Mouse (Mus musculus) B cell, adult 2 months (primary cell): Measurements from ENCODE around the gene Coq4.
A peak's percentile ranks its signal among the peaks of the same experiment; 100 is the strongest.
"Not testable (repeated sequence)": the region's sequence is repeated elsewhere in the genome, so short reads cannot be mapped to it uniquely, and the experiment has no call there.

Experiments used
- DNase-seq, 2 experiments: peaks; one replicate each; pipeline ENCODE4 v3.0.0; 2022

Gene Coq4

GRCm38 (mm10) chr2:29787104-29787917 is at the start of gene Coq4:
Gene Coq4 (plus strand): TSS chr2:29787493.
- DNase-seq: peak; percentile 92 to 93

GRCm38 (mm10) chr2:29738799-29739198 is 48.5 kb upstream of the Coq4 start:
- DNase-seq: peak in 1 of 2 experiments; percentile 9

GRCm38 (mm10) chr2:29739368-29739767 is 47.9 kb upstream of the Coq4 start:
- DNase-seq: peak; percentile 62

DNA sequence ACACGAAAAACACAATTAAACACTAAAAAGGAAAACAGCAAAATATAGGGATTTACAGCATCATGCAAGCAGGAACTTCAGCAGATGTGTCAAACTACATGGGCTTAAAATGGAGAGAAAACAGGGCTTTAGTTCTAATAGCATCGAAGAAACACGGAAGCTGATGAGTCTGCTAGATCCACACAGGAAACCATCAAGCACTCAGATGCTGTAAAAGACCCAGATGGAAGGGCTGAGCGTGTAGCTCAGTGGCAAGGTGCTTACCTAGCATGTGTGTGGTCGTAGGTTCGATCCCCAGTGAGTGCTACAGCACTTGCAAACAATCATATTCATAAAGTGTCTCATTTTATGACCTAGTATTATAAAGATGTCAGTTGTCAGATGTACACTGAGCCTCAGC is 46.1 kb upstream of the Coq4 start:
- DNase-seq: no peak

DNA sequence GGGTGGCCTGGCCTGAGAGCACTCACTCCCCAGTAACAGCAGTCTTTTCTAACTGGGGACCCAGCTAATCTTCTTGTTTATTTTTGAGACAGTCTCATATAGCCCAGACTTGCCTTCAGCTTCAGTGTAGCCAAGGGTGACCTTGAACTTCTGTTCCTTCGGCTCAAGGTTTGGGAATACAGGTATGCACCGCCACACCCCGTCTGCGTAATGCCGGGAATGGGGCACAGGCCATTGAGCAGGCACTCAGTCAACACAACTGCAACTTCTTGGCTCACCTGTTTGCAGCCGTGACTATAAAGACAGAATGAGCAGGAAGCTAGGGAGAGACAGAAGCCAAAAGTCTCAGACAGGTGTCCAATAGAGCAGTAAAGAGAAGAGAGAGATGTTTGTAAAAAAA is 43.0 kb upstream of the Coq4 start:
- DNase-seq: no peak

DNA sequence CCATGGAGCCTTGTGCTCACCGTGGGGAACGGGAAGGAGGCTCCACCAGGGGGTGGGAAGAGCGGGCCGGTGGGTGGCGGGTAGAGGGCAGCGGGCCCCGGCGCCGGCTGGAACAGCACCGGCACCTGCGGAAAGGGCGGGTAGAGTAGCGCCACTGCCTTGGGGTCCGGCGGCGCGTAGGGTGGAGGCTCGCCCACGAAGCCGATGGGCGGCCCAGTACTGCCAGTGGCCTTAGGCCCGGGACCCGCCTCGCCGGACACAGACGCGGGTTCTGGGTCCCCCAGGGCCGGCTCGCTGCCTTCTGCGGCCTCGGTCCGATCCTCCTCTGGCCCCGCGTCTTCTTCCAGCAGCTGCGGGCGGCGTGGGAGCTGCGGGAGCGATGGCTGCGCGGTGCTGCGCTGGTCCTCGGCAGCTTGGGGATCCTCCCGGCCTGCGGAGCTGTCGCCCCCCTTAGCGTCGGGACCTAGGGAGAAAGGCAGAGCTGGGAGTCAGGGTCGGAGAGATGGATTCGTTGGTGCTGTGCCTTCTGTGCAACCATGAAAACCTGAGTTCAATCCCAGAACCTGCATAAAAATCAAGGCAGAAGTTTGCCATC is 40.0 kb upstream of the Coq4 start:
- peak in 1 of 2 experiments; percentile 14 for DNase-seq

DNA sequence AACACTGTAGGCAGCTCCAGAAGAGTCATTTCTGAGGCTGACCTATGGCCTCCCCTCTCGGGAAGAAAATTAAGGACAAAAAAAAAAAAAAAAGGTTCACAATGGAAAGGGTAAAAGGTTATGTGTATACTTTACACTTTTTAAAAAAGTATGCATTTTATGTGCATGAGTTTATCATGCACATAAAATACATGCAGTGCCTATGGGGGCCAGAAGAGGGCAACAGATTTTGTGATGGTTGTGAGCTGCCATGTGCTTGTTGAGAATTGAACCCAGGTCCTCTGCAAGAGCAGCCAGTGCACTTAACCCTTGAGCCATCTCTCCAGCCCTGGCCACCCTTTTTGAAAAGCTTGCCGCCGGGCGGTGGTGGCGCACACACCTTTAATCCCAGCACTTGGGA is 39.4 kb upstream of the Coq4 start:
- DNase-seq: peak; percentile 47 to 56

DNA sequence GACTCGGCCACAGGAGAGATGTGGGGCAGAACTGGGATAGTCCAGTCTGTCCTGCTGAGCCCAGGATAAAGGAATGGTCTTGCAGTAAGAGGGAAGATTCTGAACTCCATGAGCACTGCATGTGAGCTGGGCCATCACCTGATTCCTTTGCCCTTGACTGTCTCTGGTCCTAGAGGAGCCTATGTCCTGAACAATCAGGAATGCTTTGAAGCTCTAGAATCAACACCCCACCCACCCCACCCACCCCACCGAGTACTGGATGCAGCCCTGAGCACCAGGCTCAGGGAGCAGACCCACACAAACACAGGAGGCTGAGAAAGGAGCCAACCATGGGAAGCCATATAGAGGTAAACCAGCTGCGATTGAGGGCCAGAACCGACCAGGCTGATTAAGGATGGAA is 38.8 kb upstream of the Coq4 start:
- no peak for DNase-seq

DNA sequence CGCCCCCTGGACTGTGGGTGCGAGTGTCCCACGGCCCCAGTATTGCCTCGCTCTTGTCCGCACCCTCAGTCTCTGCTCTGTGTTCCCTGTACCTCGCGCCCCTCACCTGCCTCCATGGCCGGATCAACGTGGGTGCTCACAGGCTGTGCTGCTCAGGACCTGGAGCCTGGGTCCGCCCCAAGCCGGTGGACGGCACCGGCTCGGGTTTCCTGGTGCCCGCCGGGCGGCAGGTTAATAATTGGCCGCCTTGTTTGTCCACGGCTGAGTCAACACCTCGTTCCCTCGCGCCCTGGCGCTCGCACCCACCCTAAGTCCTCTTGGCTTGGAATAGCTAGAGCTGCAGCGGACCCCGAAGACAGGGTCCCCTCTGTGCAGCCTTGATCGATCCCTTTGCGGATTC is 35.8 kb upstream of the Coq4 start, which contains the start of gene Gm13420:
Gm13420 (minus strand) TSS at position 189 of the 400 bp plus-strand sequence.
- DNase-seq: no peak

DNA sequence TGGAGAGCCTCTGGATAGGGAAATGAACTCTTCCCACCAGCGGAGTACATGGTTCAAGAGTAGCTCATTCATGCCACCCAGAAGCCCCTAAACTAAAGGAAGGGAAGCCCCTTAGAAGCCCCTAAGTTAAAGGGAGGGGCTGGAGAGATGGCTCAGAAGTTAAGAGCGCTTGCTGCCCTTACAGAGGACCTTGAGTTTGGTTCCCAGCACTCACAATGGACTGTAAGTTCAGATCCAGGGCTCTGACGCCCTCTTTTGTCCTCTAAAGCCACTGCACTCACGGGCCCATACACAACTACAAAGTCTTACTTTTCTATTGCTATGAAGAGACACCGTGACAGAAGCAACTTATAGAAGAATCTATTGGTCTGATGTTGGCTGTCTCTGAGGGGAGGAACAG is 34.9 kb upstream of the Coq4 start:
- DNase-seq: no peak

DNA sequence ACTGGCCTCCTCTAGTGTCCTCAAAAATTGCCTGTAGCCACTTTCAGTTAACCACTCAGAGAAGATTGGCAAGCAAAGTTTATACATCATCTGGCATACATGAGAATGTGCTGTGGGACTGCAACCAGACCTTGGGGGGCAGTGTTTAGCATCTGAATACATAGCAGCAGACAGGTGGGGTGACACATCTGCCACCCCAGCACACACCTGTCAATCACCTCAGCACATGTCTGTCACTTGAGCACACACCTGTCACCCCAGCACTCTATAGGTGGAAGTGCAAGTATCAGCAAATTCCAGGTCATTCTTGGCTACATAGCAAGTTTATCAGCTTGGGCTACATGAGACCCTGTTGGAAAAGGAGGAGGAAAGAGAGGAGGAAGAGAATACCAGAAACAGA is 31.6 kb upstream of the Coq4 start:
- no peak for DNase-seq

GRCm38 (mm10) chr2:29764831-29765230 is 22.5 kb upstream of the Coq4 start:
- DNase-seq: peak; percentile 79 to 80

- DNase-seq: no peak
Observed at GRCm38 (mm10) chr2:29767976-29768709, 19.1 kb upstream of the Coq4 start.

- DNase-seq: no peak
Observed at GRCm38 (mm10) chr2:29768901-29769300, 18.4 kb upstream of the Coq4 start.

DNA sequence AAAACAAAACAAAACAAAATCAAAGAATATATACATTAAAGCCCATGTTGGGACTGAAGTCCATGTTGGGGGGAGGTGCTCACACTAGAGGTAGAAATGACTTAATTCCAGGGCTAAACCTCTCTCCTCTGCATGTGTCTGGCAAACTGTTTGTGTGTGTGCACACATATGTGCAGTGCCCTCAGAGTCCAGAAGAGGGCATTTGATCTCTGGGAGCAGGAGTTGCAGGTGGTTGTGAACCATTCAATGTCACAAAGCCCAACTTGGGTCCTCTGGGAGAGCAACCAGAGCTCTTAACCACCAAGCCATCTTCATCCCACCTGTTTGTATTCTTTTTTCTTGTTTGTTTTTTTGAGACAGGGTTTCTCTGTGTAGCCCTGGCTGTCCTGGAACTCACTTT is 17.1 kb upstream of the Coq4 start:
- DNase-seq: no peak

DNA sequence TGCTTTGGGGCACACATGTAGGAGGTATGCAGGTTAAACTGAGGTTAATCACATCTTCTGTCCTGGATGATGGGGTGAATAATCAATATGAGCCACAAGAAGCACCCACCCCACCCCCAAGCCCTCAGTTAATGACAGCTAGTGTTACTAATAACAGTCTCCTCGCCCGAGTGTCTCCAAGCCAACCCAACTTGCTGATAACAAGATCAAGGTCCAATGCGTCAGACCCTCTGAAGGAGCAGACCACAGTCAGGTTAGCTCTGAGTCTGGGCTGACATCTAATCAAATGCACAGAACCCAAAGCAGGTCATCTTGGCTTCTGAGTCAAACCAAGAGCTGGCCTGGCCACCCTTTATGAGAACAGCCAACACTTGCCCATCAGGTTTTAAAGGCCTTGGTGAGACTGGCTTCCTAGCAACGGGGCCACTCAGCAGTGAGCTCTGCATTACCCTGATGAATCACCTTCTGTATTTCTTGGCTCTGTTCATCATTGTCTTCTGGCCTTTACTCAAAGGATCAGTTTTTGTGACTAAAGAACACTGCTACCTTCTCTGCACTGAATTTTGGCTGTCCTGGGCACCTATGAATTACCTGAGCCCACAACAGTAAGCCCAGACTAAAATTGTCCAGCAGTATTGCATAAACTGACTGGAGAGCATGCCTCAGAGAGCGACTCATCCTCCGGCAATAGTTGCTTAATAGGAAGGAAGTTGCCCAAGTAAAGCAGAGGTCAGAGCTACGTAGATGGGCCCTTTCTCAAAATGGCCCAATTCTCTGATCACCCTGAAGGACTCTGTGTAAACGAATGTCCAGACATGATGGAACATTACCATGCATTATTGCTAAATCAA is 15.5 kb upstream of the Coq4 start:
- DNase-seq: no peak

DNA sequence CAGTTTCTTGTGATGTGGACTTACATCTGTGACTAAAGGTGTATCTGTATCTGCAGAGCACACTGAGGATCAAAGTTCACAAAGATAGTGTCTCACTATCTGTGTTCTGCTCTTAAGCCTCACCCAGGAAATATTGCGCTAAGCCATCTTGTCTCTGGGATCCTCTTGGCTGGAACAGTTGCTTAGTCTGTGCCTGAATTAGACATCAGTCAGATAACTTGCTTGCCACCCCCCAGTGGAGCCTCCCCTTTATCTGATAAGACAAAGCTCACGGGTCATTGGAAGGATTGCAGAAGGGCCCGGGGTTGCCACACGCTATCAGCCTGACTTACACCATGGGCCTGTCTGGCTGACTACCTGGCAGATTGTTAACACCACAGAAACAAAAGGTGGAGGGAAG is 14.0 kb upstream of the Coq4 start:
- DNase-seq: no peak

- DNase-seq: not testable (repeated sequence)
Observed at GRCm38 (mm10) chr2:29781256-29781655, 6.0 kb upstream of the Coq4 start.

DNA sequence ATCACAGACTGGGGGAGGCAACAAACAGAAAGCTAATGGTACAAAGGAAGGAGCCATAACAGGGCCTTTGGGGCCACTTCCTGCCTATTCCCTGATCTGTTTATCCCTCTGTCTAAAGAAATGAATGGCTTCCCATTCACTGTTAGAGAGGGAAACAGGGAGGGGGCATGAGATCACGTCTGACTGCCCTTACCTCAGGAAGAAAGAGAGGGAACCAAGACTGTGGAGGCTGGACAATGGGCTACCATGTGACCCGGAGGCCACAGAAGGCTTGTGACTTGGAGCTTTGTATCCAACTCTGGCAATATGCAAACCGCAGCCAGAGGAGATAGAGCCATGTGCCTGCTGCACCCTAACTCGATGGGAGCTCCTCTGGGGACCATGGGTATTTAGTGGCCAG is 3.0 kb upstream of the Coq4 start:
- DNase-seq: no peak

DNA sequence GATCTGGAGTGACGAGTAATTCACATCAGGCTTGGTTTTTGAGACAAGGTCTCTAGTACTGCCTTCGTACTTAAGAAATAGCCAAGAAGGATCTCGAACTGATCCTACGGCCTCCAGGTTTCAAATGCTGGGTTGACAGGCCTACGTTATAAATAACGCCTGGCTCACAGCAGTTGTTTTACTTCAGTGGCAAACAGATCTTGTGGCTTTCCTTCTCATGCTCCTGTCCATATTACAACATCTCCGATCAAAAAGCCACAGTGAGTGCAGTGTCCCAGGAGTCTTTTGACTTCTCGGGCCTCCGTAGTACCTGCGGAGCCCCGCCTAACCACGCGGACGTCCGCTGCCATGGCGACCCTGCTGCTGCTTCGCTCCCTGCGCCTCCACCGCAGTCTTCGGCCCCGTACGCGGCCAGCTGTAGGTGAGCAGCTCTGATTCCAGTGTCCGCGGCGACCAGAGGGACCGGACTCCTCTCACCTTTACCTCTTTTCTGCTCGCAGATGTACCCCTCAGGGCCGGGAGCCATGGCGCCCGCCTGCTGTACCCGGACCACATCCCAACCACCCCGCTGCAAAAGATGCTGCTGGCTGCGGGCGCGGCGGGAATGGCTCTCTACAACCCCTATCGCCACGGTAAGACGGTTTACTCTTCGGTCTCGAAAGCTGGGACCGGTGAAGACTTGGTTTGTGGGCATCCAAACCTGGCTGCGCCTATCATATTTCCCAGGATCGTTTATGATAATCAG is 816 bp downstream of the Coq4 start, which contains the start of gene Trub2:
Trub2 (minus strand) TSS at position 566 of the 745 bp plus-strand sequence.
- peak; percentile 83 to 85 for DNase-seq

- no peak for DNase-seq
Observed at GRCm38 (mm10) chr2:29792772-29793487, 5.6 kb downstream of the Coq4 start.
